Mouse (Mus musculus) intestine, postnatal 0 days (tissue): ENCODE data around the gene Ate1. TPM values are rescaled to one million over a fixed set of nuclear protein-coding genes. Genes with fewer than 3 reads are reported as not detected.

Experiments
- ATAC-seq: fragments of 200-750 bp; cut with Nextera tagmentation; 2 replicates; pipeline ENCODE4 v1.8.0; 2017; ENCODE audit warnings: mild to moderate bottlenecking, moderate TSS enrichment, moderate library complexity
- H3K27ac ChIP-seq: fragments of 300-500 bp; sonication (generic); 2 replicates; pipeline ENCODE4 v1.5.1; 2014; ENCODE audit warnings: mild to moderate bottlenecking, low read depth, low read length, moderate library complexity
- H3K27me3 ChIP-seq: fragments of 300-500 bp; sonication (generic); replicated peaks from 2 replicates; pipeline ENCODE4 v1.6.1; 2014; ENCODE audit warnings: low read length, mixed read lengths; ENCODE audit not compliant: control insufficient read depth, insufficient read depth
- H3K36me3 ChIP-seq: fragments of 300-500 bp; sonication (generic); 2 replicates; pipeline ENCODE4 v1.6.1; 2014; ENCODE audit warnings: mild to moderate bottlenecking, moderate library complexity; ENCODE audit not compliant: control insufficient read depth, insufficient read depth
- H3K4me1 ChIP-seq: fragments of 300-500 bp; sonication (generic); replicated peaks from 2 replicates; pipeline ENCODE4 v1.6.1; 2014; ENCODE audit warnings: antibody characterized with exemption, low read length, mixed read lengths; ENCODE audit not compliant: control insufficient read depth, insufficient read depth
- H3K4me2 ChIP-seq: fragments of 300-500 bp; sonication (generic); replicated peaks from 2 replicates; pipeline ENCODE4 v1.6.1; 2014; ENCODE audit warnings: low read depth, mild to moderate bottlenecking, moderate library complexity
- H3K4me3 ChIP-seq: fragments of 300-500 bp; sonication (generic); 2 replicates; pipeline ENCODE4 v1.5.1; 2014; ENCODE audit warnings: low read depth, low read length
- H3K9ac ChIP-seq: fragments of 300-500 bp; sonication (generic); 2 replicates; pipeline ENCODE4 v1.6.1; 2014; ENCODE audit warnings: mild to moderate bottlenecking, low read depth, low read length
- H3K9me3 ChIP-seq: fragments of 300-500 bp; sonication (generic); 2 replicates; pipeline ENCODE4 v1.6.1; 2016; ENCODE audit warnings: mixed run types; ENCODE audit not compliant: control insufficient read depth
- CTCF ChIP-seq: sonication (generic); IDR thresholded peaks from 2 replicates; pipeline ENCODE4 v1.5.1; 2016; ENCODE audit warnings: low read depth, mild to moderate bottlenecking, control low read depth, antibody characterized with exemption, moderate library complexity
- WGBS: fragments of 180-500 bp; shearing (Covaris S2); extraction: QIAGEN DNeasy Blood & Tissue Kit; methylation state at CpG from one replicate; pipeline ENCODE4 v1.1.7; 2014; 5-methylcytosine and 5-hydroxymethylcytosine counted together
- polyA plus RNA-seq: library from polyadenylated mRNA; unstranded; fragments of >200 nt; fragmentation: Nextera tagmentation; extraction: Ambion mirVana; gene quantifications from 2 replicates; pipeline ENCODE4 v1.2.1, GENCODE M21; 2015

Gene Ate1
- polyA plus RNA-seq, 1 experiment from 2014 or later = 60.8 TPM

- Histone ChIP-seq H3K27ac (peak overlapping the region; percentile 100), H3K36me3 (peaks cover 20% of the 10 kb centered on the region), H3K9ac (peak overlapping the region; percentile 94), H3K4me1 (peaks cover 4% of the 10 kb centered on the region), H3K9me3 (no peaks in the 10 kb centered on the region), H3K4me3 (peak overlapping the region; percentile 98), H3K4me2 (peak overlapping the region; percentile 75), H3K27me3 (no peaks in the 10 kb centered on the region)
- 3% methylated on average over 7 of the region's 7 CpGs for WGBS
- no peak for TF ChIP-seq CTCF
- ATAC-seq = no peak
Measured at GRCm38 (mm10) chr7:130546421-130546790, 26.2 kb upstream of the Ate1 start.

GRCm38 (mm10) chr7:130545893-130546292, 25.7 kb upstream of the Ate1 start:
- Histone ChIP-seq H3K27me3 (no peaks in the 10 kb centered on the region), H3K4me2 (peak overlapping the region; percentile 75), H3K9ac (peak overlapping the region; percentile 94), H3K9me3 (no peaks in the 10 kb centered on the region), H3K27ac (peak overlapping the region; percentile 100; the same call in 1 of the 2 replicates), H3K36me3 (peaks cover 24% of the 10 kb centered on the region), H3K4me3 (peak overlapping the region; percentile 98), H3K4me1 (peaks cover 4% of the 10 kb centered on the region)
- no peak for ATAC-seq
- no peak for TF ChIP-seq CTCF
- WGBS = 30% methylated on average over 3 of the region's 3 CpGs

DNA sequence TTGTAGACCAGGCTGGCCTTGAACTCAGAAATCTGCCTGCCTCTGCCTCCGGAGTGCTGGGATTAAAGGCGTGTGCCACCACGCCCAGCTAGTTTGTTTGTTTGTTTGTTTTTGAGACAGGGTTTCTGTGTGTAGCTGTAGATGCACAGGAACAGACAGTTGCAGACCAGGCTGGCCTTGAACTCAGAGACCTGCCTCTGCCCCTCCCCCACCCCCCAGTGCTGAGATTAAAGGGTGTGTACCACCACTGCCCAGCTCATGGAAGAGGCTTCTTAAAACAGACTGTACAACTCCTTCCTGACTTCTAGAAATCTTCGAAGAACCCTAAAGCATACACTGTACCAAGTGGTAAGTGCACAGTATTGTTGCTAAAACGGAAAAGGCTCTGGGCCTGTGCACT, 25.2 kb upstream of the Ate1 start:
- Histone ChIP-seq H3K9me3 (no peaks in the 10 kb centered on the region), H3K27me3 (no peaks in the 10 kb centered on the region), H3K27ac (no peak overlapping the region), H3K4me1 (peaks cover 4% of the 10 kb centered on the region), H3K9ac (no peak overlapping the region), H3K36me3 (peaks cover 28% of the 10 kb centered on the region), H3K4me3 (peak overlapping the region; percentile 98; the same call in 1 of the 2 replicates), H3K4me2 (peak overlapping the region; percentile 75)
- 87% methylated on average over 5 of the region's 5 CpGs for WGBS
- no peak for ATAC-seq
- no peak for TF ChIP-seq CTCF

GRCm38 (mm10) chr7:130543181-130543580, 23.0 kb upstream of the Ate1 start:
- peaks cover 4% of the 10 kb centered on the region for H3K4me1 ChIP-seq
- H3K27ac ChIP-seq = no peak overlapping the region
- no peak overlapping the region for H3K9ac ChIP-seq
- H3K36me3 ChIP-seq = peaks cover 49% of the 10 kb centered on the region
- no peak overlapping the region for H3K4me3 ChIP-seq
- WGBS = 85% methylated on average over 4 of the region's 4 CpGs
- no peak for ATAC-seq
- no peaks in the 10 kb centered on the region for H3K9me3 ChIP-seq
- H3K27me3 ChIP-seq = no peaks in the 10 kb centered on the region
- no peak for TF ChIP-seq CTCF
- H3K4me2 ChIP-seq = no peak overlapping the region

GRCm38 (mm10) chr7:130540176-130540575, 20.0 kb upstream of the Ate1 start:
- H3K4me2 ChIP-seq = no peak overlapping the region
- no peak for TF ChIP-seq CTCF
- H3K4me1 ChIP-seq = no peaks in the 10 kb centered on the region
- no peak overlapping the region for H3K4me3 ChIP-seq
- no peak overlapping the region for H3K27ac ChIP-seq
- H3K9ac ChIP-seq = no peak overlapping the region
- H3K9me3 ChIP-seq = no peaks in the 10 kb centered on the region
- no peaks in the 10 kb centered on the region for H3K27me3 ChIP-seq
- peaks cover 66% of the 10 kb centered on the region for H3K36me3 ChIP-seq
- no peak for ATAC-seq
- 92% methylated on average over 7 of the region's 7 CpGs for WGBS

DNA sequence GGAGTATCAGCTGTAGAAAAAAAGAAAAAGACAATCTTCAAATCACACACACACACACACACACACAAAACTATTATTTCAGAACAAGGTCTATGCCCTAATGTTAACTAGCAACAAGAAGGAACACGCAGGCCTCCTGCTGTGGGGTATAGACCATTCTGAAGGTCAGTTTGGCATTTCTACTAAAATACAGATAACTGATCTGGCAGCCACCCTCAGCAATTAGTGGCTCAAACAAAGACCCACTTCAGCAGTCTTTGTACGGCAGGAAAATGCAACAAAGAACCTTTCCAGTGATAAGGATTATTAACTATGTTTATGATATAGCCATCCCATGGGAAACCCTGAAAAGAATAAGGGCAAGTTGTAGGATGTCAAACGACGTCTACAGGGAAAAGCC, 16.9 kb upstream of the Ate1 start:
- no peak for ATAC-seq
- no peak overlapping the region for H3K4me2 ChIP-seq
- H3K4me3 ChIP-seq = no peak overlapping the region
- H3K9me3 ChIP-seq = no peaks in the 10 kb centered on the region
- TF ChIP-seq CTCF = no peak
- H3K27me3 ChIP-seq = no peaks in the 10 kb centered on the region
- WGBS = 45% methylated on average over 4 of the region's 4 CpGs
- H3K36me3 ChIP-seq = peaks cover 70% of the 10 kb centered on the region
- no peak overlapping the region for H3K27ac ChIP-seq
- H3K9ac ChIP-seq = no peak overlapping the region
- H3K4me1 ChIP-seq = no peaks in the 10 kb centered on the region

GRCm38 (mm10) chr7:130535174-130535573, 15.0 kb upstream of the Ate1 start:
- ATAC-seq = no peak
- Histone ChIP-seq H3K4me2 (no peak overlapping the region), H3K27ac (no peak overlapping the region), H3K9ac (no peak overlapping the region), H3K36me3 (peaks cover 59% of the 10 kb centered on the region), H3K9me3 (no peaks in the 10 kb centered on the region), H3K4me1 (no peaks in the 10 kb centered on the region), H3K4me3 (no peak overlapping the region), H3K27me3 (no peaks in the 10 kb centered on the region)
- 88% methylated on average over 4 of the region's 4 CpGs for WGBS
- peak; percentile 50 for TF ChIP-seq CTCF
